Mouse (Mus musculus) CD8-positive naive resting alpha-beta T cell, adult 57 days (primary cell): ENCODE data around the gene Klk1b21. TPM values are rescaled to one million over a fixed set of nuclear protein-coding genes. Genes with fewer than 3 reads are reported as not detected.

Experiments
- total RNA-seq: library from RNA; stranded (reverse); gene quantifications from one replicate; pipeline ENCODE4 v1.2.4, GENCODE M21; 2023

Gene Klk1b21
- not detected for total RNA-seq

GRCm38 (mm10) chr7:44102028-44102427 is at the start of gene Klk1b21:
TSS of gene Klk1b21 (plus strand) at chr7:44102328.

GRCm38 (mm10) chr7:44112373-44112772 is 10.2 kb downstream of the Klk1b21 start, which contains the start of gene Klk1b22:
TSS of gene Klk1b22 (plus strand) at chr7:44112673.

GRCm38 (mm10) chr7:44136467-44136866 is 34.3 kb downstream of the Klk1b21 start, which contains the start of gene Klk1b16:
TSS of gene Klk1b16 (plus strand) at chr7:44136767.

Other genes with a start within 250 kb of the Klk1b21 start
- gene Klk4, start 221.2 kb upstream of the Klk1b21 start, total RNA-seq = not detected
- gene Klk15, start 168.6 kb upstream of the Klk1b21 start, total RNA-seq = not detected
- gene Klk1b8, start 151.7 kb upstream of the Klk1b21 start, total RNA-seq = not detected
- gene Klk1b1, start 135.6 kb upstream of the Klk1b21 start, total RNA-seq = not detected
- not detected for gene Klk1b9, start 126.3 kb upstream of the Klk1b21 start, total RNA-seq
- gene Klk1b11, start 106.5 kb upstream of the Klk1b21 start, total RNA-seq = not detected
- gene Klk1b26, start 90.2 kb upstream of the Klk1b21 start, total RNA-seq = not detected
- not detected for gene Klk1b27, start 50.0 kb upstream of the Klk1b21 start, total RNA-seq
- gene Klk1b22, start 10.3 kb downstream of the Klk1b21 start, total RNA-seq = not detected
- gene Klk1b16, start 34.4 kb downstream of the Klk1b21 start, total RNA-seq = not detected
- gene Klk1b24, start 85.9 kb downstream of the Klk1b21 start, total RNA-seq = not detected
- gene Klk1b3, start 95.9 kb downstream of the Klk1b21 start, total RNA-seq = not detected
- not detected for gene Klk1b4, start 105.1 kb downstream of the Klk1b21 start, total RNA-seq
- gene Klk1b5, start 113.6 kb downstream of the Klk1b21 start, total RNA-seq = not detected
- not detected for gene Klk1, start 123.0 kb downstream of the Klk1b21 start, total RNA-seq
- gene Gm36864, start 133.8 kb downstream of the Klk1b21 start, total RNA-seq = not detected
- gene 1700028J19Rik, start 144.4 kb downstream of the Klk1b21 start, total RNA-seq = 1.9 TPM
- gene 2410002F23Rik, start 144.4 kb downstream of the Klk1b21 start, total RNA-seq = 245 TPM
- not detected for gene Acp4, start 155.1 kb downstream of the Klk1b21 start, total RNA-seq
- not detected for gene Gm15517, start 159.1 kb downstream of the Klk1b21 start, total RNA-seq
- 0.89 TPM for gene Clec11a, start 204.6 kb downstream of the Klk1b21 start, total RNA-seq
- 2.8 TPM for gene Shank1, start 207.9 kb downstream of the Klk1b21 start, total RNA-seq